Mouse (Mus musculus): ENCODE data around the gene Insr.

DNA sequence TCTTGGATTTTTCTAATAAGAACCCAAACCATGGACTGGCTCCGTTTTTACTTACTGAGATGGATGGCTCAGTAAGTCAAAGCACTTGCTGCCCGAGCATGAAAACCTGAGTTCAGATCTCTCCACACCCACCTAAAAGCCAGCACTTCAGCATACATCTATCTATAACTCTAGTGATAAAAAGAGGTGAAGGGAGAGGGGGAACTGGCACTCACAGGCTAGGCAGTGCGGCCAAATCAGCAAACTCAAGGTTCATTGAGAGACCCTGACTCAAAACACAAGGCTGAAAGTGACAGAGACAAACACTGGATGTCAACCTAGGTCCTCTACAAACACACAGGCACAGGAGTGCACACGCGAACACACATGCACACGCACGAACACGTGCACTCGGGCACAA, 2.2 kb downstream of the Insr start:
- TF ChIP-seq POLR2A (IDR thresholded peaks at IDR 0.05; ENCODE audit: borderline replicate concordance, control insufficient read depth, low read depth, low read length) (no peak), CTCF (IDR thresholded peaks at IDR 0.05; ENCODE audit: control insufficient read depth, insufficient read depth, low read length) (no peak)

All from bone marrow, adult 2 months (tissue).